In the genomic region with DNA sequence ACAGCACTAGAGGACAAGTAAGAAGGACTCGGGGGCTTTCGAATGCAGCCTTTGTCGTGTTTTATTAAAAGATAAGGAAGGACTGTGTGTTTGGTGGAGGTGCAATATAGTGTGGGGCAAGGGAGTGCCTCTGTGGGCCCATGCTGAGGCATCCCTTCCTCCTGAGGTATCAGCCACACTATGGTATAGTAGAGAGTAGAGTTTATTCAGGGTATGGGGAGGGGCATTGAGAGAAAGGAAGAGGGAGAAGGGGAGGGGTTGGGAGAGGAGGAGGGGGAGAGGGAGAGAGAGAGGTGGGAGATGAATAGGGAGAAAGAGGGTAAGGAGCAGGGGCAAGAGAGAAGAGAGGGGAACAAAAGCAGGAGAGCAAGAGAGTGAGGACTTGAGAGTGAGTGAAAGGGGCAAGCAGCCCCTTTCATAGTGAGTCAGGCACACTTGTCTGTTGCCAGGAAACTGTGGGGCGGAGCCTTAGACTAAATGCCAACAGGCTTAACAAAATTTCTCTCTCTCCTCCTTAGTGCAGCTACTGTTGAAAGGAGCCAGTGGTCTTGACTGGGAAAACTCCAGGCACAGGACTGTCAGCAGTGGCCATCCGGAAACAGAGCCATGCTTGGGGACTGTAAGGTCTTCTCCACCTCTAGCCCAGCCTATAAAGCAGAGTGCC, we compare ENCODE assay signal across 8 mouse cellular contexts.
DNase-seq lines count a peak whose midpoint lies in the region; ATAC-seq lines count a peak whose summit lies in the region.
"Had no signal": no experiment of that assay in that cellular context is flagged by ENCODE, and none has a peak within 500 bp of the region (broad histone marks: within the 10 kb centered on the region; RNA-seq: fewer than 3 reads in every experiment).

No protein-coding gene starts in this region.

- peak; percentile 7 for DNase-seq in left cerebral cortex, postnatal 4 days
- DNase-seq in left cerebral cortex, postnatal 25 days (ENCODE audit: low spot score in 2 of 2): no peak
- DNase-seq in forebrain, embryonic 10.5 days (ENCODE audit: extremely low spot score, low spot score): peak; percentile 49
- DNase-seq in cerebellum, adult 11-12 months: no peak
- no peak for DNase-seq in c-Kit-positive CD71-positive TER-119-positive erythroid progenitor cells, embryonic 14.5 days (ENCODE audit: low spot score)

- ATAC-seq in hindbrain, embryonic 13.5 days (ENCODE audit: low FRiP score): peak; percentile 69
- peak; percentile 58; the same call in 1 of the 2 replicates for ATAC-seq in neural tube, embryonic 14.5 days (ENCODE audit: low read depth)

- peak overlapping the region; percentile 86 for H3K27ac ChIP-seq in forebrain, embryonic 10.5 days
- peak overlapping the region; percentile 48; the same call in 1 of the 2 replicates for H3K27ac ChIP-seq in hindbrain, embryonic 13.5 days
- no peak overlapping the region; the same call in 1 of the 2 replicates for H3K27ac ChIP-seq in neural tube, embryonic 14.5 days (ENCODE audit: low read depth, low read length)

- peak overlapping the region; percentile 32; the same call in 1 of the 2 replicates for H3K4me3 ChIP-seq in forebrain, embryonic 10.5 days
- H3K4me3 ChIP-seq in hindbrain, embryonic 13.5 days: no peak overlapping the region
- no peak overlapping the region for H3K4me3 ChIP-seq in neural tube, embryonic 14.5 days (ENCODE audit: low read depth, low read length)

- H3K27me3 ChIP-seq in forebrain, embryonic 10.5 days (ENCODE audit: poor library complexity, severe bottlenecking): no peaks in the 10 kb centered on the region
- H3K27me3 ChIP-seq in hindbrain, embryonic 13.5 days: no peaks in the 10 kb centered on the region
- no peaks in the 10 kb centered on the region for H3K27me3 ChIP-seq in neural tube, embryonic 14.5 days (ENCODE audit: control insufficient read depth, insufficient read depth, low read length)

- intact Hi-C loops in left cerebral cortex, postnatal 4 days (cut with DNase I): no loop called here
- intact Hi-C loops in left cerebral cortex, postnatal 25 days (cut with DNase I): no loop called here

- H3K9ac ChIP-seq in hindbrain, embryonic 13.5 days: no peak overlapping the region
- no peak overlapping the region for H3K9ac ChIP-seq in neural tube, embryonic 14.5 days (replicated peaks; ENCODE audit: low read depth, low read length)

- H3K4me2 ChIP-seq in hindbrain, embryonic 13.5 days: no peak overlapping the region
- H3K4me2 ChIP-seq in neural tube, embryonic 14.5 days (ENCODE audit: low read depth, low read length): no peak overlapping the region
- H3K4me2 ChIP-seq: liver, embryonic 11.5 days had no signal

- no peaks in the 10 kb centered on the region for H3K36me3 ChIP-seq in forebrain, embryonic 10.5 days (replicated peaks)
- no peaks in the 10 kb centered on the region for H3K36me3 ChIP-seq in hindbrain, embryonic 13.5 days
- no peaks in the 10 kb centered on the region for H3K36me3 ChIP-seq in neural tube, embryonic 14.5 days (ENCODE audit: control insufficient read depth, insufficient read depth, low read length)

- WGBS in forebrain, embryonic 10.5 days: 60% methylated on average over 5 of the region's 5 CpGs
- 58% methylated on average over 5 of the region's 5 CpGs for WGBS in hindbrain, embryonic 13.5 days
- WGBS in neural tube, embryonic 14.5 days: 68% methylated on average over 5 of the region's 5 CpGs

- H3K9me3 ChIP-seq in forebrain, embryonic 10.5 days: peaks cover 9% of the 10 kb centered on the region
- H3K9me3 ChIP-seq in hindbrain, embryonic 13.5 days: no peaks in the 10 kb centered on the region; the same call in 1 of the 2 replicates
- H3K9me3 ChIP-seq in neural tube, embryonic 14.5 days (ENCODE audit: control insufficient read depth, low read length): no peaks in the 10 kb centered on the region

- H3K4me1 ChIP-seq in forebrain, embryonic 10.5 days: peaks cover 27% of the 10 kb centered on the region
- peaks cover 10% of the 10 kb centered on the region for H3K4me1 ChIP-seq in hindbrain, embryonic 13.5 days (replicated peaks)
- H3K4me1 ChIP-seq in neural tube, embryonic 14.5 days (ENCODE audit: control insufficient read depth, insufficient read depth, low read length): no peaks in the 10 kb centered on the region

Comparison
In these comparisons a context has a peak if more than half of its experiments do, and no peak if none do; other contexts are left out.
1. DNase-seq: peak in left cerebral cortex, postnatal 4 days (single experiment) and forebrain, embryonic 10.5 days (single experiment); none in left cerebral cortex, postnatal 25 days (0 of 2), cerebellum, adult 11-12 months (single experiment) and c-Kit-positive CD71-positive TER-119-positive erythroid progenitor cells, embryonic 14.5 days (single experiment).